Mouse (Mus musculus): ENCODE measurements around the gene Rheb. TPM values are rescaled to one million over a fixed set of nuclear protein-coding genes. Genes with fewer than 3 reads are reported as not detected.

The Rheb gene
- polyA plus RNA-seq (2012; rRNA removed; ENCODE audit: low replicate concordance): 36.2 and 37.7 TPM in 2 replicates

DNA sequence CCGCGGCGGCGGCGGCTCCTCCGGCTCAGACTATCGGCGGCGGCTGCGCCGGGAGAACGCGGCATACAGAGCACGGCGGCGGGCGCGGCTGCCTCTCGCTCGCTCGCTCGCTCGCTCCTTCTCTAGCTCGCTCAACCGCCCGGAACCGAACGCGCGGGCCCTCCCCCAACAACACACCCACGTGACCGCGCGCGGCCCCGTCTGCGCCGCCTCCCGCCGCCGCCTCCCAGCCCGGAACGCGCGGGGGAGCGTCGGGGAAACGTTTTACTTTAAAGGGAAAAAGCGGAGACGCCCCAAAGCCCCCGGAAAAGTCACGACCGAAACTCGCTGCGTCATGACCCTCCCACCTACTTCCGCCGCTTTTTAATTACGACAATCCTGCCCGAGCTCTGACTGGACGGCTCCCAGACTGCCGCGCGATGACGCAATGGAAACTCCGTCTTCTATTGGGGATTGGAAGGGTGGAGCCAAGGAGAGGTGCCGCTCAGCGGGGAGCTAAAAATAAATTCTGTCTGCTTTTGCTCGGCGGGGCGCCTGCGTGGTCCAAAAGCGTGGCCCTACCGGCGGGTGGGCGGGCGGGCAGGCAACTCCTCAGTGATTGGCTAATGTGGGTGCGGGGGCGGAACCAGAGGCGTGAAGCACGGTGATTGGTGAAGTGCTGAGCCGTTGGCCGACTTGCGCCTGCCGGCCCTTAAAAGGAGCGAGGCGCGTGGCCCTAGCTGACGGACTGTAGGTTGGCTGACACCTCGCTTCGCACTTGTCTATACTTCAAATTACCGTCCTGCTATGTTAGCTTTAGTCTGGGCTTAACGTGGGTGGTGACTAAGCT is at the start of gene Rheb:
Gene Rheb (minus strand): TSS at position 351 of the 829 bp plus-strand sequence.

DNA sequence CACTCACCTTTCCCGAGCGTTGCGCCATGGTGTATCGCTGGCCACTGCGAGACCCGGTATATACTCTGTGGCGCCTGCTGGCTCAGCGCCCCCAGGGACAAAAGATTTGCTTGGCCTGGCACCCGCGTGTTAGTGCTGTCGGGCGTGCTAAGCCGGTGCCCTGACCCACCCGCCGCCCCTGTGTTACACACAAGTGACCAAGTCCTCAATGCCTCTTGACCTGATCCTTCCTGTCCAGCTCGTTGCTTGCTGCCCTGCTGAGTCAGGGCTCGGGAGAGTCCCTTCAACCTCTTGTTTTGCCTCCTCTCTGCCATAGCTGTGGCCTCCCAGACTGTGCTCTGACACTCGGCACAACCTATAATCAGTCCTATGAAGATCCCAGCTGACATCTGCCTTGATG is 84.6 kb downstream of the Rheb start, which contains the start of gene Crygn:
Gene Crygn (minus strand): TSS at position 193 of the 400 bp plus-strand sequence.

Other genes starting within 250 kb of the Rheb start
- 20.1 and 43.3 TPM in 2 replicates for gene Smarcd3, start 218.2 kb downstream of the Rheb start, polyA plus RNA-seq (2012; rRNA removed; ENCODE audit: low replicate concordance)
- 45.0 and 48.6 TPM in 2 replicates for gene Nub1, start 157.1 kb downstream of the Rheb start, polyA plus RNA-seq (2012; rRNA removed; ENCODE audit: low replicate concordance)
- gene Wdr86, start 111.9 kb downstream of the Rheb start, polyA plus RNA-seq (2012; rRNA removed; ENCODE audit: low replicate concordance): 5.2 and 9.2 TPM in 2 replicates
- 0.35 TPM in 1 of 2 replicates, not detected in the other for gene Crygn, start 84.6 kb downstream of the Rheb start, polyA plus RNA-seq (2012; rRNA removed; ENCODE audit: low replicate concordance)